Mouse (Mus musculus) intestine, embryonic 16.5 days (tissue): Measurements from ENCODE around the gene Slc1a2. TPM values are rescaled to one million over a fixed set of nuclear protein-coding genes. Genes with fewer than 3 reads are reported as not detected.
A peak's percentile ranks its signal among the peaks of the same experiment; 100 is the strongest.

Experiments
- ATAC-seq: fragments of 200-750 bp; cut with Nextera tagmentation; 2 replicates; pipeline ENCODE4 v1.8.0; 2017; ENCODE audit warnings: moderate TSS enrichment, moderate library complexity
- H3K27ac ChIP-seq: fragments of 300-500 bp; sonication (generic); 2 replicates; pipeline ENCODE4 v1.5.1; 2014; ENCODE audit warnings: mild to moderate bottlenecking, low read length
- H3K27me3 ChIP-seq: fragments of 300-500 bp; sonication (generic); replicated peaks from 2 replicates; pipeline ENCODE4 v1.6.1; 2014; ENCODE audit warnings: low read length, control low read depth, mixed read lengths; ENCODE audit not compliant: control insufficient read depth, insufficient read depth
- H3K36me3 ChIP-seq: fragments of 300-500 bp; sonication (generic); 2 replicates; pipeline ENCODE4 v1.6.1; 2014; ENCODE audit warnings: low read length, control low read depth; ENCODE audit not compliant: control insufficient read depth, insufficient read depth
- H3K4me1 ChIP-seq: fragments of 300-500 bp; sonication (generic); 2 replicates; pipeline ENCODE4 v1.6.1; 2014; ENCODE audit warnings: low read length, control low read depth, mixed read lengths; ENCODE audit not compliant: control insufficient read depth, insufficient read depth
- H3K4me2 ChIP-seq: fragments of 300-500 bp; sonication (generic); 2 replicates; pipeline ENCODE4 v1.6.1; 2014; ENCODE audit warnings: low read depth, low read length, control low read depth
- H3K4me3 ChIP-seq: fragments of 300-500 bp; sonication (generic); 2 replicates; pipeline ENCODE4 v1.5.1; 2014; ENCODE audit warnings: mild to moderate bottlenecking, low read length
- H3K9ac ChIP-seq: fragments of 300-500 bp; sonication (generic); 2 replicates; pipeline ENCODE4 v1.6.1; 2014; ENCODE audit warnings: low read depth, low read length
- H3K9me3 ChIP-seq: fragments of 300-500 bp; sonication (generic); 2 replicates; pipeline ENCODE4 v1.6.1; 2016; ENCODE audit warnings: low read length, control low read depth; ENCODE audit not compliant: control insufficient read depth
- WGBS: fragments of 180-500 bp; shearing (Covaris S2); extraction: QIAGEN DNeasy Blood & Tissue Kit; methylation state at CpG from one replicate; pipeline ENCODE4 v1.1.7; 2014; 5-methylcytosine and 5-hydroxymethylcytosine counted together
- polyA plus RNA-seq: library from polyadenylated mRNA; unstranded; fragments of >200 nt; fragmentation: Nextera tagmentation; extraction: Ambion mirVana; gene quantifications from 2 replicates; pipeline ENCODE4 v1.2.1, GENCODE M21; 2015

Gene Slc1a2
- polyA plus RNA-seq, 1 experiment from 2014 or later, result 0.13 TPM

GRCm38 (mm10) chr2:102700695-102701094 lies 42.2 kb downstream of the Slc1a2 start:
- H3K4me3 ChIP-seq, result no peak overlapping the region
- H3K4me1 ChIP-seq, result no peaks in the 10 kb centered on the region
- ATAC-seq, result no peak
- WGBS, result 96% methylated on average over 2 of the region's 2 CpGs
- no peaks in the 10 kb centered on the region for H3K36me3 ChIP-seq
- no peak overlapping the region for H3K9ac ChIP-seq
- H3K27me3 ChIP-seq, result no peaks in the 10 kb centered on the region
- no peak overlapping the region for H3K4me2 ChIP-seq
- no peaks in the 10 kb centered on the region for H3K9me3 ChIP-seq
- H3K27ac ChIP-seq, result no peak overlapping the region

GRCm38 (mm10) chr2:102701382-102701781 lies 42.9 kb downstream of the Slc1a2 start:
- Histone ChIP-seq H3K4me3 (no peak overlapping the region), H3K9me3 (no peaks in the 10 kb centered on the region), H3K27me3 (no peaks in the 10 kb centered on the region), H3K9ac (no peak overlapping the region), H3K4me2 (no peak overlapping the region), H3K36me3 (no peaks in the 10 kb centered on the region), H3K27ac (no peak overlapping the region), H3K4me1 (no peaks in the 10 kb centered on the region)
- ATAC-seq, result no peak
- WGBS, result 76% methylated on average over 3 of the region's 3 CpGs

- Histone ChIP-seq H3K4me3 (no peak overlapping the region), H3K27ac (no peak overlapping the region), H3K27me3 (no peaks in the 10 kb centered on the region), H3K4me2 (no peak overlapping the region), H3K36me3 (no peaks in the 10 kb centered on the region), H3K4me1 (no peaks in the 10 kb centered on the region), H3K9me3 (no peaks in the 10 kb centered on the region), H3K9ac (no peak overlapping the region)
- no peak for ATAC-seq
- WGBS, result 66% methylated on average over 3 of the region's 3 CpGs
Observed at GRCm38 (mm10) chr2:102703556-102703955, 45.1 kb downstream of the Slc1a2 start.

- H3K27ac ChIP-seq, result no peak overlapping the region
- no peak overlapping the region for H3K9ac ChIP-seq
- H3K36me3 ChIP-seq, result no peaks in the 10 kb centered on the region
- no peaks in the 10 kb centered on the region for H3K9me3 ChIP-seq
- H3K4me3 ChIP-seq, result no peak overlapping the region
- 70% methylated on average over 1 of the region's 1 CpGs for WGBS
- H3K27me3 ChIP-seq, result no peaks in the 10 kb centered on the region
- no peak for ATAC-seq
- no peaks in the 10 kb centered on the region for H3K4me1 ChIP-seq
- H3K4me2 ChIP-seq, result no peak overlapping the region
Observed at GRCm38 (mm10) chr2:102704781-102705180, 46.3 kb downstream of the Slc1a2 start.

- H3K4me2 ChIP-seq, result no peak overlapping the region
- WGBS, result 58% methylated on average over 5 of the region's 5 CpGs
- H3K9ac ChIP-seq, result no peak overlapping the region
- H3K9me3 ChIP-seq, result no peaks in the 10 kb centered on the region
- no peaks in the 10 kb centered on the region for H3K4me1 ChIP-seq
- no peak overlapping the region for H3K4me3 ChIP-seq
- H3K27me3 ChIP-seq, result no peaks in the 10 kb centered on the region
- no peaks in the 10 kb centered on the region for H3K36me3 ChIP-seq
- ATAC-seq, result no peak
- H3K27ac ChIP-seq, result no peak overlapping the region
Observed at GRCm38 (mm10) chr2:102711511-102711910, 53.1 kb downstream of the Slc1a2 start.

GRCm38 (mm10) chr2:102712049-102712448 lies 53.6 kb downstream of the Slc1a2 start:
- Histone ChIP-seq H3K27me3 (no peaks in the 10 kb centered on the region), H3K4me1 (no peaks in the 10 kb centered on the region), H3K27ac (no peak overlapping the region), H3K4me2 (no peak overlapping the region), H3K4me3 (no peak overlapping the region), H3K9me3 (no peaks in the 10 kb centered on the region), H3K9ac (no peak overlapping the region), H3K36me3 (no peaks in the 10 kb centered on the region)
- no peak for ATAC-seq
- WGBS, result 57% methylated on average over 4 of the region's 4 CpGs

- ATAC-seq, result no peak
Observed at GRCm38 (mm10) chr2:102712678-102713628, 54.5 kb downstream of the Slc1a2 start.

GRCm38 (mm10) chr2:102714320-102714719 lies 55.9 kb downstream of the Slc1a2 start:
- H3K27me3 ChIP-seq, result no peaks in the 10 kb centered on the region
- 78% methylated on average over 2 of the region's 2 CpGs for WGBS
- ATAC-seq, result no peak

More at GRCm38 (mm10) chr2:102712678-102713628, 54.5 kb downstream of the Slc1a2 start:
- Histone ChIP-seq H3K4me3 (no peak overlapping the region), H3K4me2 (no peak overlapping the region), H3K9me3 (no peaks in the 10 kb centered on the region), H3K27ac (no peak overlapping the region), H3K9ac (no peak overlapping the region), H3K27me3 (no peaks in the 10 kb centered on the region), H3K36me3 (no peaks in the 10 kb centered on the region), H3K4me1 (no peaks in the 10 kb centered on the region)
- WGBS, result 84% methylated on average over 7 of the region's 7 CpGs

GRCm38 (mm10) chr2:102715754-102716153 lies 57.3 kb downstream of the Slc1a2 start:
- no peaks in the 10 kb centered on the region for H3K9me3 ChIP-seq
- ATAC-seq, result peak; percentile 76
- no peak overlapping the region for H3K9ac ChIP-seq
- H3K36me3 ChIP-seq, result no peaks in the 10 kb centered on the region
- H3K27me3 ChIP-seq, result no peaks in the 10 kb centered on the region
- 19% methylated on average over 1 of the region's 1 CpGs for WGBS
- no peaks in the 10 kb centered on the region for H3K4me1 ChIP-seq
- no peak overlapping the region for H3K4me3 ChIP-seq
- H3K27ac ChIP-seq, result no peak overlapping the region
- H3K4me2 ChIP-seq, result no peak overlapping the region

More at GRCm38 (mm10) chr2:102714320-102714719, 55.9 kb downstream of the Slc1a2 start:
- Histone ChIP-seq H3K27ac (no peak overlapping the region), H3K36me3 (no peaks in the 10 kb centered on the region), H3K4me1 (no peaks in the 10 kb centered on the region), H3K9ac (no peak overlapping the region), H3K9me3 (no peaks in the 10 kb centered on the region), H3K4me3 (no peak overlapping the region), H3K4me2 (no peak overlapping the region)
